Mouse (Mus musculus) T-cell, adult 2 months (primary cell): ENCODE data around the gene Prps1l1.

Experiments
- DNase-seq: peaks from one replicate; pipeline ENCODE4 v3.0.0; 2022; ENCODE audit warnings: low spot score

Gene Prps1l1

DNA sequence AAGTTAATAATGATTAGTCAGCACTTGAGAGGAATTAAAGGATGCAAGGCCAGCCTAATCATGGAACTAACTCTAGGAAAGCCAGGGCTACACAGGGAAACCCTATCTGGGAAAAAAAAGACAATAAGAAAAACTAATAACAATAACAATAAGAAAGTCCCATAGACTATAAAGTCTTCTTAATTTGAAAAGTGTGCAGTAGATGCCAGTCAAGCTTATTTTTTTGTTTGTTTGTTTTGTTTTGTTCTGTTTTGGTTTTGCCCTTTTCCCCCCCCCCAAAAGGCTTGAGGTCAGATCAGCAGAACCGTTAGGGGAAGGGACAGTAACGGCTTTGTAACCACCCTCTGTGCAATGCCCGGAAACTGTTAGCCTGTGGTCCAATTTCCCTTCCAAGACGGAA lies at the start of gene Prps1l1:
Gene Prps1l1, plus strand, starts transcription at position 301 of the 400 bp plus-strand sequence.
- no peak for DNase-seq

DNA sequence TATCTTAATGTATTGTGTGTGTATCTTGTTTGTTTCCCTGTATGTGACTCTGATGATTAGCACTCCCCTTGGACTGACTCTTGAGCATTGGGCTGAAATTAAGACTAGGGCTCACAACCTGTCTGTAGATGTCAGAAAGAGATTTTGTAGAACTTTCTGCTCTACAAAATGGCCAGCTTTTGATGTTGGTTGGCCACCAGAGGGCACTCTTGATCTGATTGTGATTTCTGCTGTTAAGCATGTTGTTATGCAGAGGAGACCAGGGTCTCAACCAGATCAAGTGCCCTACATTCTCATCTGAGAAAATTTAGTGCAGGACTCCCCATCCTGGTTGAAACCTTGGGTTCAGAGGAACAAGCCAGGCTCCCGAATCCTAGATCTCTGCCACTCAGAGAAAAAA lies 46.6 kb upstream of the Prps1l1 start:
- DNase-seq: no peak

DNA sequence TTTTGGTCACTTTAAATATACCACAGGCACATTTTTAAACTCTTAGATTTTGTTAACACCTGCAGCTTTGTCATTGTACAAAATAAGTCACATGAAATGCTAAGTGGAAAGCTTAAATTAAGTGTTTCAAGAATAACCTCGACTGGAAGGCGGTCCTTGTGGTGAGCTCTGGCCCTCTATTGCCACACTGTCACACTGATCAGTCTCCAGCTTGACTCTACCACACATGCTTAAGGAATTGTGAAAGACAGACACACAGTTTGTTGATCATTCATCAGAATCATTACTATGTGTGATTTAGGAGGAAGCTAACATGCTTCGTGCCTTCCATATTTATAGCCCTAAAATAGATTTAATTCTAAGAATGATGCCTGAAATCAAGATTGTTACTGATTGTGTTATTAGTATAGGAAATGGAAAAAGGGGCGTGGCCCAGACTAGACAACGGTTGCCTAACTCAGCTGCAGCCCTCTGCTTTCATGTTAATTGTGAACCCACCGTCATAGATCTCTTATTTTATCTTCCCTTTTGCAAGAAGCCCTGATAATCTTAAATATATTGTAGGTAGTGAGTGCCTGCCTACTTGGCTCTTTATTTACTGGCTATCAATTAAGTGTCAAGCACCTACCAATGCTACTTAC lies 35.4 kb upstream of the Prps1l1 start:
- DNase-seq: no peak

DNA sequence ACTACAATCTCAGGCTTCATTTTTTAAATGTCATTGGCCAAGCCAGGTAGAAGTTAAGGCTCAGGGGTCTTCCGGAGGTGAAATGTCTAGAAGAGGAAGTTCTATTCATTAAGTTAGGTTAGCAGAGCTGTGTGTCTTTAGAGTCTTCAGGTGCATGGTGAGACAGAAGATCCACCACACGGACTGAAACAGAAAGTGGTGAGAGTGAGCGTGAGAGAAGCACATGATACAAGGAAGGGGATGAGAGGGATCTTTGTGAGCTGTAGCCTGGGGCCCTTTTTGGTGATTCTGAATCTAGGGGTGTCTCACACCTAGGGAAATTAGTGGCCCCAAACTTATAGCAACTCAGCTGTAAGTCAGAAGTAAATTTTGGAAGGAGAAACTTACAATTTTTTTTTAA lies 8.6 kb upstream of the Prps1l1 start:
- no peak for DNase-seq

DNA sequence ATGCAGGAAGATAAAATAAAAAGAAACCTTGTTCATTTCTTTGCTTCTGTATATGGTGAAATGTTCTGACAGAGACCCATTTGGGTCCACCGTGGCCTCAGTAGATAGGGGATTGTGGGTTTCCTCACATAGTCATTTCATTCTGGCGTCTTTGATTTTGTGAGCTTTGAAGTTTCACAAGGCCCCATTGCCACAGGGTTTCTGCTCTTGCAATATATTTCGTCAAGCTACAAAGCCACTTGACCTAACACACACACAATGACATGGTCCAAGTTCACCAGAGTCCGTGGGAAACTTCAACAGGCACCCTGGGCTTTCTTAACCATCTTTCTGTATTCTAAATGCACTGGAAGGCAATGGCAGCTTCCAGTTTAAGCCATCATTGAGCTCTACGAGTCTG lies 1.3 kb downstream of the Prps1l1 start:
- DNase-seq: no peak

DNA sequence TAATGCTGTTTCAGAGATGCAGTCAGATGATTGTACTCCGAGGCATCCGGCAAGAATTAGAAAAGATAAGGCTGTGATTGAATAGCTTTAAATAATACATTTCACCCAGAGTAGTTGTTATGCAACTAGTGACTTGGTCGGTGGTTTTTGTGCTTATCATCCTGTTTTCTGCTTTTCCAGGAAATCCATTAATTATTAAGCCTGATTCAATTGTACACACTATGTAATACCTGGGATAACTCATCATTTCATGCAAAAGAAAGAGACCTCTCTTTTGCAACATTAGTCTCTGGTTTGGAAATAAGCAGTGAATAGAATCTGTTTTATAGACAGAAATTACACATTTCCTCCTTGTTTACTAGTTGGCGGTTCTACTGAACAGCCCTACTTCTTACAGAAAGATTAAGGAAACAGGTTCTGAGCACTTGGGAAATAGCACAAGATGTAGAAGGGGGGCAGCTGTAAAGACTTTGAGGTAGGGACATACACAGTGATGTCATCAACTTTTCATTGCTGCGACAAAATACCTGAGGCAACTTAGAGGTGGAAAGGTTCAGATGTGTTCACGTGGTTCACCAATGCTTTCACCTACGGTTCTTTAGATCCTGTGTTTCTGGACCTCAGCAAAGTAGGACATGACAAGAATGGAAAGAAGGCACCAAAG lies 5.1 kb downstream of the Prps1l1 start:
- no peak for DNase-seq

DNA sequence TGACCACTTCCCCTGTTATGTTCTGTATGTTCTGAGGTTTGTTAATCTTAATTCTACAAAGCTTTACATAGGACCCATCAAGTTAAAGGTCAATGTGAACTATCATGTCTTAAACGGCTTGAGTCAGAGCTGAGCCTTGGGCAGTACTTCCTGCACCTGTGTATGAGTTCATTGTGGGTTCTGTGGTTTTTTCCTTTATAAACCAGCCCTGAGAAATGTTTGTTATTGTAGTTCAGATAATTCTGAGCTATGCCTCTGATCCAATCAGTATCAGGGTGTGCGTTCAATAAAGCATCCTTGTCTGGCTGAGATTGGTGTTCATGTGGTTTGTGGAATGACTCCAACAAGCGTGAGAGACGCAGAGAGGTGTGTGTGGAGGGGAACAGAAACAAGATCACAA lies 5.8 kb downstream of the Prps1l1 start:
- DNase-seq: no peak

GRCm38 (mm10) chr12:34991900-34992299 lies 7.3 kb downstream of the Prps1l1 start:
- no peak for DNase-seq

DNA sequence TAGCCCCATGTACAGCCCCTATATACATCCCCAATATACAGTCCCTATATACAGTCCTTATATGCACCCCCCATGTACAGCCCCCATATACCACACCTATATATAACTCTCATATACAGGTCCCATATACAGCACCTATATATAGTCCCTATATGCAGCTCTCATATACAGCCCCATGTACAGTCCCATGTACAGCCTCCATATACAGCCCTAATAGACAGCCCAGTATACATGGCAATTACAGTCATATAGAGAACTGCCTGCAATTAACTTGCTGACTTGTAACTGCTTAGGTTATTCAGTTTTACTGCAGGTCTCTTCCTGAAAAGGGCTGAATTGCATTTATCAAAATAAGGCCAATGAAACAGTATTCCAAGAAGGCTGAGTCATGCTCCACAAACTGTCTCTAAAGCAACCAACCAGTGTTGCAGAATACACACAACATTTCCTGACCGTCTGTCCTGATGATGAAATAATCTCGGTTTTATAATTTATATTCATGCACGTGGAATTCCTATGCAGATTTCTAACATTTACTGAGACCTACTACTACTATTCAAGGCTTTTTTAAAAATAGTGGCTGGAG lies 13.1 kb downstream of the Prps1l1 start:
- no peak for DNase-seq

DNA sequence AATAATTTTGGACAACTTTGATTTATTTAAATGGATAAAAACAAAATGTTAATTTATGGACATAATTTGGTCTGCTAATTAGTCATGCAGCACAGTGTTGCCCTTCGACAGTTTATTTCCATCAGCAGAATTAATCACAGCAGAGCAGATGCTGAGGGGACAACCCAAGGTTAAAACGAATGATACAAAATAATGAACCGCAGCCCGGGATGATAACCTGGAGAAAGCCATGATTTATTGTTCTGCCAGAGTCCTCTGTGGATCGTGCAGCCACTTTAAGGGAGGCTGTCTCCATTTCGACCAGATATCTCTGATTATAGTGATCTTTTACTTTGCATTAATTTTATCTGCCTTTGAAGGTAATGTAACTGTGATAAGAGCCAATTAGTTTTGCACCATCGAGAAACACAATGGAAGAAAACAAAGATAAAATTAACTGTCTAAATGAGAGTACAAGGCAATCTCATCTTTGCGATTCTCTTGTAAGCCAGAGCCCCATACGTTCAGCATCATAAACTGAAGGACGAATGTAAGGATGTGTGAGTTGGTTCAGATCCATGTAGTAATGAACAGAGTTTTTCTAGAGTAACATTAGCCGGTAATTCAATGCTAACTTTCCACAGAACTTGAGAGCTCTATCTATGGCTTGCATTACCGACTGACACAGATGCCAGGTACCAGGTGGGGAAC lies 14.4 kb downstream of the Prps1l1 start:
- no peak for DNase-seq

GRCm38 (mm10) chr12:35000323-35000722 lies 15.8 kb downstream of the Prps1l1 start:
- DNase-seq: no peak

DNA sequence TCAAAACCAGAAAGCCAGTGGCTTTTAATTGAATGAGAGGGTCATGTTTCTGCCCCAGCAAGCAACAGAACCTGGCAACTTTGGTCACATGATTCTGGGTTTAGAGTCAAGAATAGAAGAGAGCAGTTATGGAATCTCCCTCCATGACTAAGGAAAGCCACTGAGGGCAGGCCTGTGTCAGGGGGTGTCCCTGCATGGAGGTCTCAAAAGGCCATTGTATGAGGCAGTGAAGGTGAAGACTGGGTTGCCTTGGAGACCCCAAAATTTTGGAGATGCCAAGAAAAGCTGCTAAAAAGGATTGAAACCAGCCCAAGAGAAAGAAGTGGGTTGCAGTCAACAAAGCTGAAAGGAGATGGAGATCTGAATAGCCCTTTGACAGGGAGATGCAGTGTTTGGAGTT lies 21.2 kb downstream of the Prps1l1 start:
- no peak for DNase-seq

- no peak for DNase-seq
These were observed 23.3 kb downstream of the Prps1l1 start for GRCm38 (mm10) chr12:35007851-35008250.

GRCm38 (mm10) chr12:35008340-35009137 lies 24.0 kb downstream of the Prps1l1 start:
- no peak for DNase-seq

GRCm38 (mm10) chr12:35011462-35011861 lies 26.9 kb downstream of the Prps1l1 start:
- no peak for DNase-seq

GRCm38 (mm10) chr12:35013950-35014349 lies 29.4 kb downstream of the Prps1l1 start:
- no peak for DNase-seq

DNA sequence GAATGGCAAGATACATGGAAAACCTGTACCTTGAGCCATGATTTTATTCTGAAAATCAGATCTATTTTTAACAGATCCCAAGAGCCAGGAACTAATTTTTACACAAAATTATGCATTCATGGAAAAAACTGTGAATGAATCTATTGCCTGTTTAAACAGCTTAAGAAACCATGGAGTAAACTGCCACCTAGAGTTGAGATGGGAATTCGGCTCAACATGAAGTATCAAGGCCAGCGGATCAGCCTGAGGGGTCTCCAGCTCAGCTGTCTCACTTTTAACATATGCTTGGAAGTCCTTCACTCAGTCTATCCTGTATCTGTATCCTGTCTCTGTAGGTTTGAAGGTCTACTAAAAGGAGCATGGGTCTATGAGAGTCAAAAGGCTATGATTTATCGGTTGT lies 31.5 kb downstream of the Prps1l1 start:
- no peak for DNase-seq

DNA sequence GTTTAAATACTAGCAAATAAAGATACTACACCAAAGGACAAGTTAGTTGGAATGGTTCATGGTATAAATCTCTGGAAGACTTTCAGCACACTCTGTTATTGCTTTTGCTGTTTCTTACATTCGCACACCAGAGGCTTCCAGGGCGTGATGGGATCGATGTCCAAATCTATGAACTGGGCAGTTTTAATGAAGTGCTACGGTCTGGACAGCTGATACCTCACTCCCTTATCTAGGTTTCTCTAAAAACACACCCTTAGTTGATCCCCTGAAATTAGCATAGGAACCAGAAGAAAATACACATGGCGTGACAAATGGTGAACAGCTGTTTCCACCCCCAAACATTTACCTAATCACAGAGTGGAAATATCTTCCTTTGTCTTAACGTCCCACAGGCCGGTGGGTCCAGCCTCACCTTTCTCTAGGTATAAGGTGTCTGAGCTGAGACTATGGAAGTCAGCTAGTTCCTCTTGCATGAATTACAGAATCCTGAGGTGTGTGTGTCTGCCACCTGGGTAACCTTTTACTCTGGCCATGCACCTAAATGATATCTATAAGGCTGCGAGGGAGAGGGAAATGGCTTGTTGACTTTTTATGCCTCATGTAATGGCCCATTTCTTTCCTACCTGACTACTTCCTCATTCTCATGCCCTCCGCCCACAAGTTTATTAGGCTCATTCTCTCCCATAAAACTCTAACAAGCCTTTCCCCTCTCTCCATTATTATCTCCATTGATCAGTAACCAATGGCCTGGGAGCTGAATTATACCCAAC lies 32.1 kb downstream of the Prps1l1 start:
- DNase-seq: no peak

DNA sequence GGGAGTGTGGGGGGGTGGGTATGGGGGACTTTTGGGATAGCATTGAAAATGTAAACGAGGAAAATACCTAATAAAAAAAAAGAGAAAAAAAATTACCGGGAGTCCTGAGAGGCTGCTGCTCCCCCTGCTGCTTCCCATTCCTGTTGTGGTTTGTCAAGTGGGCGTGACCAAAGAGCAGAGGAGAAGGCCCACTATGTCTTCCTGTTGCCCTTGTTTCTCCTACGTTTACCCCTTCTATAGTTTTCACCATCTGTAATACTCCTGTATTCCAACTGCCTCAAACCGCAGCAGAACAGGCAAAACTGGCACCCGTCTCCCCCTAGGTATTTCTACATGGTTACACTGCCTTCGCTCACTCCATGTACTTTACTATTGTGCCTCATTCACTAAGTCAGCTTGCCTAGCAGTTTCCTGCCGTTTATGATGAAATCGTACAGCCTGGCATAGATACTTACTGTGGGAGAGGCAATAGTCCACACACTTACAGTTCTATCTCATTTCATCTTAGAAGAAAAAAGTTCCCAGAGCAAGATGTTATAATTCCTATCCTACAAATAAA lies 34.2 kb downstream of the Prps1l1 start:
- DNase-seq: no peak

- peak; percentile 17 for DNase-seq
These were observed 36.7 kb downstream of the Prps1l1 start for GRCm38 (mm10) chr12:35021285-35021684.

GRCm38 (mm10) chr12:35022066-35022465 lies 37.5 kb downstream of the Prps1l1 start:
- no peak for DNase-seq
